Mouse (Mus musculus): Measurements from ENCODE around the gene Usp43.

DNA sequence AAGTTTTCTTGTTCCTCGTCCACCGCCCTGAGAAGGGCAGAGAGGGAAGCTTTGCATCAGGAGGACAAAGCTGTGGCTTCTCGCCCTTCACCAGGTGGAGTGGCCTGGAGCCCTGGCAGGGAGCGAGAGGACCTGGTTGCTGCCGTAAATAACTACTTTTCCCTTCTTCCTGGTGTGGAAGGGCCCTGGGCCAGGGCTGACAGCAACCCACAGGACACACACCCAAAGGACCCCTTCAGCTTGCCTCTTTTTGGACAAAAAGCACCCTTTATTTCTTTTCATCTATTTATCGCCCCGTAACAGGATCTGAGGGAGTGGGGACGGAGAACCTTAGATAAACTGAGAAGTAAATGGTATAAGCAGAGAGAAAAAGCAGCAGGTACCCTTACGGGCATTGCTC lies 63.4 kb downstream of the Usp43 start:
- TF ChIP-seq CTCF (IDR thresholded peaks at IDR 0.05; ENCODE audit: low read depth, low read length) (no peak), POLR2A (IDR thresholded peaks at IDR 0.05; ENCODE audit: borderline replicate concordance, low read depth, low read length) (no peak)
